Mouse (Mus musculus): ENCODE data around the gene Grik4. TPM values are rescaled to one million over a fixed set of nuclear protein-coding genes. Genes with fewer than 3 reads are reported as not detected.

Gene Grik4
- total and polyA plus RNA-seq, 2 experiments, result under 0.01 to 0.09 TPM

DNA sequence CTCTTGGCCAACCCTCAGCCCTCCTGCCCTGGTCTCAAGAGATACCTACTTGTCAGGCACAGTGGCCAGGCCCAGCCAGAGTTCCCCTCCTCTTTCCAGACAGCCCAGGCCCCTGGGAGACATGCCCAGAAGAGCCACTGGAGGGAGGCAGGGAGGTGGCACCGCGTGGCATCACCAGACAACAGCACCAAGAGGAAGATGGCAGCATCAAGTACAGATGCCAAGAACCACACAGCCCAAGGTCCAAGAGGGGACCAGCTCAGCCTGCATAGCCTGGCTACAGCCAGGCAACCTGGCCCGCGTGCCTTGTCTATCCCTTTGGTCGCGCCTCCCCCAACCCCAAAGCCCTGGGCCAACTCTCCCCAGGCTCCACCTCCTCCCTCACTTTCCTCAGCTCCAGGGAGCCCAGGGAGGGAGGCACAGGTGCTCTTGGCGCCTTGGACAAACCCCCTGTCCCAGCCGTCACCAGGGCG is 1.2 kb downstream of the Grik4 start:
- H3K4me3 ChIP-seq (ENCODE audit: insufficient read depth, low read depth, low read length), result no peak overlapping the region
- no peaks in the 10 kb centered on the region for H3K36me3 ChIP-seq (ENCODE audit: control insufficient read depth, insufficient read depth, low read length)
- no peak overlapping the region for H3K9ac ChIP-seq (ENCODE audit: low read depth, low read length)
- H3K27me3 ChIP-seq (ENCODE audit: control insufficient read depth, insufficient read depth, low read length), result peaks cover 15% of the 10 kb centered on the region
- TF ChIP-seq CTCF (IDR thresholded peaks at IDR 0.05; ENCODE audit: low read depth, low read length), result no peak
- TF ChIP-seq POLR2A (IDR thresholded peaks at IDR 0.05; ENCODE audit: extremely low read depth, insufficient read depth, low read length), result no peak
- WGBS, result 37% methylated on average over 9 of the region's 9 CpGs
- no peak overlapping the region for H3K27ac ChIP-seq (replicated peaks; ENCODE audit: insufficient read depth, low read depth, low read length)
- H3K79me2 ChIP-seq (ENCODE audit: control insufficient read depth, insufficient read depth, low read length), result no peaks in the 10 kb centered on the region
- no peaks in the 10 kb centered on the region for H3K4me1 ChIP-seq (ENCODE audit: control insufficient read depth, insufficient read depth, low read length)
- DNase-seq (ENCODE audit: extremely low read depth, low read depth, low spot score), result no peak

DNA sequence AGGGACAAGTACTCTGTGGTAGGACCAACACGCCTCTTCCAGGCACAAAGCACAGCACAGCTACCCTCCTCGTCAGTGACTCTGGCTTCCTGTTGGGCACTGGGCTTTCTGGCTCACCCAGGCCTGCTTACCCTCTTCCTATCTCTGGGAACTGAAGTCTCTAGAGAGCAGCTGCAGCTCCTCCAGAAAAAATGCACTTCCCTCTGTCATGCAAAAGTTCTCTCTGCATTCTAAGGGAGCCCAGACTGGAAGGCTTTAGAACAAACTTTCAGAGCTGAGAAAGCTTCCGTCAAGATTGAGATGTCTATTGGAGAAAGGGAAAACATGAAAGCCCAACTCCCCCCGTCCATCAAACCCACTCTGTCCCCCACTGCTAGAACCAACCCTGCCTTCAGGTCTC is 2.1 kb downstream of the Grik4 start:
- DNase-seq (ENCODE audit: extremely low read depth, low read depth, low spot score), result no peak
- H3K4me3 ChIP-seq (ENCODE audit: insufficient read depth, low read depth, low read length), result no peak overlapping the region
- WGBS, result 83% methylated on average over 4 of the region's 4 CpGs
- no peak overlapping the region for H3K27ac ChIP-seq (replicated peaks; ENCODE audit: insufficient read depth, low read depth, low read length)
- H3K36me3 ChIP-seq (ENCODE audit: control insufficient read depth, insufficient read depth, low read length), result no peaks in the 10 kb centered on the region
- no peaks in the 10 kb centered on the region for H3K4me1 ChIP-seq (ENCODE audit: control insufficient read depth, insufficient read depth, low read length)
- no peak for TF ChIP-seq CTCF (IDR thresholded peaks at IDR 0.05; ENCODE audit: low read depth, low read length)
- no peak for TF ChIP-seq POLR2A (IDR thresholded peaks at IDR 0.05; ENCODE audit: extremely low read depth, insufficient read depth, low read length)
- H3K27me3 ChIP-seq (ENCODE audit: control insufficient read depth, insufficient read depth, low read length), result peaks cover 15% of the 10 kb centered on the region
- H3K9ac ChIP-seq (ENCODE audit: low read depth, low read length), result no peak overlapping the region
- H3K79me2 ChIP-seq (ENCODE audit: control insufficient read depth, insufficient read depth, low read length), result no peaks in the 10 kb centered on the region

DNA sequence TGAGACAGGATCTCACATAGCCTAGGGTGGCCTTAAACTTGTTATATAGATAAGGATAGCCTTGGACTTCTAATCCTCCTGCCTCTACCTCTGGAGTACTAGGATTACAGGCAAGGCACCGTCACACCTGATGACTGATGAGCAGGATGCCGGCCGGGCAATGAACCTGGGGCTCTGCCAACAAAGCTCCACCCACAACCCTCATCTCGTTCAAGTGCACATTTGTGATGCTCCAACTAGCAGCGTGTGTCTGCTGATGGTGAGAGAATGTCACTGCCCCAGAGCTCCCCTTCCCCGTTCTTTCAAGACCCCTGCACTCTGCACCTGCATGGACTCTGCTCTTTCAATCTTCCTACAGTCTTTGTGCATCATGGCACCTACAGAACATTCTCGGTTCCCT is 12.1 kb downstream of the Grik4 start:
- Histone ChIP-seq H3K9ac (ENCODE audit: low read depth, low read length) (no peak overlapping the region), H3K27ac (replicated peaks; ENCODE audit: insufficient read depth, low read depth, low read length) (no peak overlapping the region), H3K4me3 (ENCODE audit: insufficient read depth, low read depth, low read length) (no peak overlapping the region), H3K4me1 (ENCODE audit: control insufficient read depth, insufficient read depth, low read length) (no peaks in the 10 kb centered on the region), H3K36me3 (ENCODE audit: control insufficient read depth, insufficient read depth, low read length) (no peaks in the 10 kb centered on the region), H3K27me3 (ENCODE audit: control insufficient read depth, insufficient read depth, low read length) (0 out of 2 replicates have a peak, but pooled peaks cover 2% of the 10 kb centered on the region), H3K79me2 (ENCODE audit: control insufficient read depth, insufficient read depth, low read length) (no peaks in the 10 kb centered on the region)
- TF ChIP-seq CTCF (IDR thresholded peaks at IDR 0.05; ENCODE audit: low read depth, low read length) (no peak), POLR2A (IDR thresholded peaks at IDR 0.05; ENCODE audit: extremely low read depth, insufficient read depth, low read length) (no peak)
- DNase-seq (ENCODE audit: extremely low read depth, low read depth, low spot score), result no peak
- WGBS, result 36% methylated on average over 7 of the region's 7 CpGs

DNA sequence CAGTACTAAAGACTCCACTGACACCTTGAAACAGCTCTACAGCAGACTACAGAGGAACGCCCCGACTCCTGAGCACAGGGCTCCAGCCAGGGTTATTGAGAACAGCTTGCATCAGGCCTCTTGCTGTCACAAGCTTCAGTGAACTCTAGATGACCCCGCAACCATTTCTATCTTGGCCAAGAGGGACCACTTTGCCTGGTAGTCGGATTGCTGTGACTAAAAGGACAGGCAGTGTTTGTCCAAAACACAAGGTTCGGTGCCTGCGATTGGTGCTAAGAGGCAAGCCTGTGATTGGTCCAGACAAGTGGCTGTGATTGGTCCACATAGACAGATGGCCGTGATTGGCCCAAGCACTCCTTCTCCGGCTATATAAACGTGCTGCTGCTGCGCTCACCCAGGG is 16.8 kb downstream of the Grik4 start:
- Histone ChIP-seq H3K36me3 (ENCODE audit: control insufficient read depth, insufficient read depth, low read length) (no peaks in the 10 kb centered on the region), H3K27ac (replicated peaks; ENCODE audit: insufficient read depth, low read depth, low read length) (no peak overlapping the region), H3K9ac (ENCODE audit: low read depth, low read length) (no peak overlapping the region), H3K27me3 (ENCODE audit: control insufficient read depth, insufficient read depth, low read length) (0 out of 2 replicates have a peak, but pooled peaks cover 2% of the 10 kb centered on the region), H3K79me2 (ENCODE audit: control insufficient read depth, insufficient read depth, low read length) (no peaks in the 10 kb centered on the region), H3K4me1 (ENCODE audit: control insufficient read depth, insufficient read depth, low read length) (no peaks in the 10 kb centered on the region), H3K4me3 (ENCODE audit: insufficient read depth, low read depth, low read length) (no peak overlapping the region)
- TF ChIP-seq POLR2A (IDR thresholded peaks at IDR 0.05; ENCODE audit: extremely low read depth, insufficient read depth, low read length) (no peak), CTCF (IDR thresholded peaks at IDR 0.05; ENCODE audit: low read depth, low read length) (no peak)
- no peak for DNase-seq (ENCODE audit: extremely low read depth, low read depth, low spot score)
- WGBS, result 52% methylated on average over 10 of the region's 10 CpGs

DNA sequence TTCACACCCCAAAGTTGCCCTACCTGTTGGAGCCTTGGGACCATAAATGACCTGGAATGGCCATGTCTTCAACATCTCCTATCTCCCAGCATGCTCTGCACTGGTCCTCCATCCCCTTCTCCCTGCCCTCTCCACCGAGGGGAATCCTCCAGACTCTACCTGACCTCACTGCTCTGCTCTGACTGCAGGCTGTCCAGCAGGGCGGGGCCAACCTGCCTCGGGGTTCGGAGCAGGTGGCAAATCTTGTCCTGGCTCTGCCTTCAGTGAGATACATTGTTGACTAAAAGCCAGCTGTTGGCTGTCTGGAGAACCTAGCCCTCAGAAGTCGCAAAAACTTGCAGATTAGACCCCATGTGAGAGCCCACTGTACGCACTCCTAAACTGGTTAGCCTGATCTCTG is 17.7 kb downstream of the Grik4 start:
- Histone ChIP-seq H3K9ac (ENCODE audit: low read depth, low read length) (no peak overlapping the region), H3K4me3 (ENCODE audit: insufficient read depth, low read depth, low read length) (no peak overlapping the region), H3K27me3 (ENCODE audit: control insufficient read depth, insufficient read depth, low read length) (0 out of 2 replicates have a peak, but pooled peaks cover 2% of the 10 kb centered on the region), H3K79me2 (ENCODE audit: control insufficient read depth, insufficient read depth, low read length) (no peaks in the 10 kb centered on the region), H3K4me1 (ENCODE audit: control insufficient read depth, insufficient read depth, low read length) (no peaks in the 10 kb centered on the region), H3K36me3 (ENCODE audit: control insufficient read depth, insufficient read depth, low read length) (no peaks in the 10 kb centered on the region), H3K27ac (replicated peaks; ENCODE audit: insufficient read depth, low read depth, low read length) (no peak overlapping the region)
- 72% methylated on average over 6 of the region's 6 CpGs for WGBS
- DNase-seq (ENCODE audit: extremely low read depth, low read depth, low spot score), result no peak
- TF ChIP-seq CTCF (IDR thresholded peaks at IDR 0.05; ENCODE audit: low read depth, low read length) (no peak), POLR2A (IDR thresholded peaks at IDR 0.05; ENCODE audit: extremely low read depth, insufficient read depth, low read length) (no peak)

DNA sequence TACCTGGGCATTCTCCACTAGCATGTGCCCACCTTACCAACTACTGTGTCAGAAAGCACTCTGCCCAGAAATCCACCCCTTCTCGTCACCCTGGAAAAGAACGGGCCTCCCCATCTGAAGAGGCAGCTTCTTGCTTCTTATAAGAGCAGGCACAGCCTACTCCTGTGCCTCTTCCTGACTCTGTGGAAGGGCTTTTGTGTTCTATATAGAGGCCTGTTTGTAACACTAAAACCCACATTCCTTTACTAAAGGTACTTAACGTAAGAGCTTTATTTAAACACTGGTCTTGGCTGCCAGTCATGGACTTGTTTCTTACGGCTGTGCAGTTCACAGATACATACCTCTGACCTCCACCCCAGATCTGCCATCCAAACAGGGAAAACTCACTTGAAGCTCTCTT is 22.5 kb downstream of the Grik4 start:
- DNase-seq (ENCODE audit: extremely low read depth, low read depth, low spot score), result no peak
- no peak overlapping the region for H3K4me3 ChIP-seq (ENCODE audit: insufficient read depth, low read depth, low read length)
- WGBS, result 88% methylated on average over 4 of the region's 4 CpGs

More for the DNA sequence above, 22.5 kb downstream of the Grik4 start:
- Histone ChIP-seq H3K27me3 (ENCODE audit: control insufficient read depth, insufficient read depth, low read length) (no peaks in the 10 kb centered on the region), H3K36me3 (ENCODE audit: control insufficient read depth, insufficient read depth, low read length) (no peaks in the 10 kb centered on the region), H3K79me2 (ENCODE audit: control insufficient read depth, insufficient read depth, low read length) (no peaks in the 10 kb centered on the region), H3K9ac (ENCODE audit: low read depth, low read length) (no peak overlapping the region), H3K27ac (replicated peaks; ENCODE audit: insufficient read depth, low read depth, low read length) (no peak overlapping the region), H3K4me1 (ENCODE audit: control insufficient read depth, insufficient read depth, low read length) (no peaks in the 10 kb centered on the region)
- no peak for TF ChIP-seq CTCF (IDR thresholded peaks at IDR 0.05; ENCODE audit: low read depth, low read length)
- TF ChIP-seq POLR2A (IDR thresholded peaks at IDR 0.05; ENCODE audit: extremely low read depth, insufficient read depth, low read length), result no peak

All from liver, adult 2 months (tissue).